Mouse (Mus musculus): ENCODE measurements around the gene Barx2. TPM values are rescaled to one million over a fixed set of nuclear protein-coding genes. Genes with fewer than 3 reads are reported as not detected.

Barx2 gene
- total RNA-seq, 2 experiments from 2014 or later: not detected

DNA sequence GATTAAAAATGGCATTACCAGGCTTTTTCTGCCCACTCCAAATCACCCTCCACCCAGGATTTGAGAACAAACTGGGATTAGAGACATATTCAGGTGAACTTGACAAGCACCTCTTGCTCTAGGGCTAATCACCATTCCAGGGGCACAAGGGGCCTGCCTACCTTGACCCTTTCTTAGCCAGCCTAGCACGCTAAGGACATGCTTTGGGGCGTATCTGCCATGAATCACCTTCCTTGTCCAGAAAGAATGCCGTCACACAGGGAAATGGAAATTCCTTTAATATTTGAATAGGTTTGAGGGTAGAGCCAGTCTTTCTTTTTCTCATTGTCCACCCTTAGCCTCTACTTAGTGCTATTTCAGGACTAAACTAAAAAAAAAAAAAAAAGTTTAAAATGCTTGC, 73.2 kb downstream of the Barx2 start:
- ATAC-seq (replicated peaks; ENCODE audit: low FRiP score, low TSS enrichment, poor library complexity, severe bottlenecking): no peak

- no peak for ATAC-seq (replicated peaks; ENCODE audit: low FRiP score, low TSS enrichment, poor library complexity, severe bottlenecking)
These were observed 73.9 kb downstream of the Barx2 start for GRCm38 (mm10) chr9:31839106-31840027.

DNA sequence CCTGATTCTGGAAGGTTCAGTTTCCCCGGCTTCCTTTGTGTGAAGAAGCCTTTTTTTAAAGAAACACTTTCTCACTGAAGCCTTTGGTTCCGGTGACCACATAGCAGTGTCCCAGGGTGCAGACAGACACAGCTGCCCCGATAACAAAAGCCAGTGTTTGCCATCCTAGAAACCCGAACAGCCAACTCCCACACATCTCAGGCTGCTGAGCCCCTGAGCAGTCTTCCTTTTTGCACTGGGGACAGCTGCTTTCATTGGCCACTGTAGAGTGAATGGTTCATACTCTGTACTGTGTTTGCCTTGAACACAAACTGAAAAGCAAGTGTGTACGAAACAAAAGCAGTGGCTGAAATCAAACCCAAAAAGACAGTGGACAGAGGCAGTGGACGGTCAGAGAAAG, 75.2 kb downstream of the Barx2 start:
- no peak for ATAC-seq (replicated peaks; ENCODE audit: low FRiP score, low TSS enrichment, poor library complexity, severe bottlenecking)

GRCm38 (mm10) chr9:31808753-31809152, 104.5 kb downstream of the Barx2 start:
- no peak for ATAC-seq (replicated peaks; ENCODE audit: low FRiP score, low TSS enrichment, poor library complexity, severe bottlenecking)

DNA sequence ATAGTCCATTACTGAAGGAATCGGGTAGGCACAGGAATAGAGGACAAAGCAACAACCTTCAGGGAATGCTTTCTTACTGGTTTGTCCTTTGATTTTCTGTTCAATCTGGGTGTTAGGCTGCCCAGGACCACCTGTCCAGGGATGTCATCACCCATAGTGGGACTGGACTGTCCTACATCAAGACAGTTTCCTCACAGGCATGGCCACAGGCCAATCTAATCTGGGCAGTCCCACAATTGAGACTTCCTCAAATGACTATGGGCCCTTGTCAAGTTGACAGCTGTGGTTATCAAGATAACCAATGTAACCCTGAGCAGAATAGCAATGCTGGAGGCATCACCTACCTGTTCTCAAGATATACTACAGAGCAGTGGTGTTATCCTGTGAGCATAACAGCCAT, 110.6 kb downstream of the Barx2 start:
- no peak for ATAC-seq (replicated peaks; ENCODE audit: low FRiP score, low TSS enrichment, poor library complexity, severe bottlenecking)

Other genes starting within 250 kb of the Barx2 start
- gene Arhgap32, start 202.7 kb upstream of the Barx2 start, total RNA-seq (2014; fragmentation: Nextera tagmentation): 0.24 and 0.59 TPM in 2 replicates
- gene Arhgap32, start 202.7 kb upstream of the Barx2 start, total RNA-seq (2017): 0.38 and 10.4 TPM in 2 replicates